Mouse (Mus musculus) embryonic facial prominence, embryonic 14.5 days (tissue): ENCODE data around the gene Agap2. TPM values are rescaled to one million over a fixed set of nuclear protein-coding genes. Genes with fewer than 3 reads are reported as not detected.

ENCODE experiments used
- ATAC-seq: fragments of 200-750 bp; cut with Nextera tagmentation; 2 replicates; pipeline ENCODE4 v1.8.0; 2017; ENCODE audit warnings: low read depth, moderate number of reproducible peaks, moderate TSS enrichment
- DNase-seq: peaks from one replicate; pipeline ENCODE4 v3.0.0-alpha.2; 2015; ENCODE audit warnings: low spot score
- H3K27ac ChIP-seq: fragments of 300-500 bp; sonication (generic); replicated peaks from 2 replicates; pipeline ENCODE4 v1.5.1; 2014; ENCODE audit warnings: low read depth, mild to moderate bottlenecking, low read length, moderate library complexity
- H3K27me3 ChIP-seq: fragments of 300-500 bp; sonication (generic); replicated peaks from 2 replicates; pipeline ENCODE4 v1.6.1; 2014; ENCODE audit warnings: low read length; ENCODE audit not compliant: control insufficient read depth, insufficient read depth
- H3K36me3 ChIP-seq: fragments of 300-500 bp; sonication (generic); 2 replicates; pipeline ENCODE4 v1.6.1; 2014; ENCODE audit warnings: low read length, mixed read lengths; ENCODE audit not compliant: control insufficient read depth, insufficient read depth
- H3K4me1 ChIP-seq: fragments of 300-500 bp; sonication (generic); 2 replicates; pipeline ENCODE4 v1.6.1; 2014; ENCODE audit warnings: antibody characterized with exemption, low read length; ENCODE audit not compliant: control insufficient read depth, insufficient read depth
- H3K4me2 ChIP-seq: fragments of 300-500 bp; sonication (generic); 2 replicates; pipeline ENCODE4 v1.6.1; 2014; ENCODE audit warnings: low read depth, mild to moderate bottlenecking, low read length, moderate library complexity, mixed read lengths
- H3K4me3 ChIP-seq: fragments of 300-500 bp; sonication (generic); 2 replicates; pipeline ENCODE4 v1.5.1; 2014; ENCODE audit warnings: low read depth, mild to moderate bottlenecking, low read length
- H3K9ac ChIP-seq: fragments of 300-500 bp; sonication (generic); 2 replicates; pipeline ENCODE4 v1.6.1; 2014; ENCODE audit warnings: low read depth, mild to moderate bottlenecking, low read length, moderate library complexity, mixed read lengths
- H3K9me3 ChIP-seq: fragments of 300-500 bp; sonication (generic); 2 replicates; pipeline ENCODE4 v1.6.1; 2016; ENCODE audit warnings: low read length; ENCODE audit not compliant: control insufficient read depth
- WGBS: fragments of 180-500 bp; shearing (Covaris S2); extraction: QIAGEN DNeasy Blood & Tissue Kit; methylation state at CpG from one replicate; pipeline ENCODE4 v1.1.7; 2014; 5-methylcytosine and 5-hydroxymethylcytosine counted together
- polyA plus RNA-seq: library from polyadenylated mRNA; unstranded; fragments of >200 nt; fragmentation: Nextera tagmentation; extraction: Ambion mirVana; gene quantifications from 2 replicates; pipeline ENCODE4 v1.2.1, GENCODE M21; 2014

The Agap2 gene
- polyA plus RNA-seq, 1 experiment from 2014 or later: 0.45 TPM

- Histone ChIP-seq H3K9ac (no peak overlapping the region), H3K36me3 (peaks cover 33% of the 10 kb centered on the region), H3K27ac (peak overlapping the region; percentile 50; the same call in 1 of the 2 replicates), H3K4me1 (peaks cover 13% of the 10 kb centered on the region), H3K9me3 (no peaks in the 10 kb centered on the region), H3K4me2 (no peak overlapping the region), H3K27me3 (peaks cover 13% of the 10 kb centered on the region; the same call in 1 of the 2 replicates), H3K4me3 (no peak overlapping the region; the same call in 1 of the 2 replicates)
- no peak for ATAC-seq
- 73% methylated on average over 5 of the region's 5 CpGs for WGBS
- no peak for DNase-seq
These were observed 12.6 kb upstream of the Agap2 start for GRCm38 (mm10) chr10:127062503-127062902.

- Histone ChIP-seq H3K27ac (peak within 1 kb of the TSS; percentile 88), H3K4me3 (peak within 1 kb of the TSS; percentile 90), H3K4me1 (peaks cover 13% of the 10 kb centered on the region), H3K36me3 (peaks cover 39% of the 10 kb centered on the region), H3K4me2 (peak within 1 kb of the TSS; percentile 93), H3K9ac (peak within 1 kb of the TSS; percentile 97), H3K27me3 (0 out of 2 replicates have a peak, but pooled peaks cover 11% of the 10 kb centered on the region), H3K9me3 (no peaks in the 10 kb centered on the region)
- ATAC-seq: peak; percentile 88
- WGBS: under 1% methylated on average over 24 of the region's 46 CpGs
- DNase-seq: peak; percentile 99
These were observed 11.7 kb upstream of the Agap2 start, which contains the start of gene Cdk4 for GRCm38 (mm10) chr10:127063239-127063872. Gene Cdk4 (plus strand): TSS chr10:127063534.

- Histone ChIP-seq H3K4me2 (peak overlapping the region; percentile 93), H3K4me3 (peak overlapping the region; percentile 90), H3K36me3 (peaks cover 45% of the 10 kb centered on the region), H3K27me3 (0 out of 2 replicates have a peak, but pooled peaks cover 11% of the 10 kb centered on the region), H3K9ac (peak overlapping the region; percentile 97), H3K4me1 (peaks cover 18% of the 10 kb centered on the region), H3K27ac (peak overlapping the region; percentile 88), H3K9me3 (no peaks in the 10 kb centered on the region)
- ATAC-seq (no peak; the same call in 1 of the 2 replicates), DNase-seq (no peak)
- WGBS: 13% methylated on average over 37 of the region's 37 CpGs
These were observed 10.9 kb upstream of the Agap2 start for GRCm38 (mm10) chr10:127063913-127064870.

- Histone ChIP-seq H3K36me3 (peaks cover 45% of the 10 kb centered on the region), H3K27ac (no peak overlapping the region), H3K4me1 (peaks cover 21% of the 10 kb centered on the region), H3K4me2 (no peak overlapping the region), H3K9ac (no peak overlapping the region), H3K9me3 (no peaks in the 10 kb centered on the region), H3K4me3 (no peak overlapping the region), H3K27me3 (0 out of 2 replicates have a peak, but pooled peaks cover 4% of the 10 kb centered on the region)
- ATAC-seq: no peak
- DNase-seq: no peak
- 84% methylated on average over 9 of the region's 9 CpGs for WGBS
These were observed 9.1 kb upstream of the Agap2 start for GRCm38 (mm10) chr10:127065981-127066380.

- ATAC-seq (no peak), DNase-seq (no peak)
- H3K4me2 ChIP-seq: no peak overlapping the region
- peaks cover 45% of the 10 kb centered on the region for H3K36me3 ChIP-seq
- H3K4me3 ChIP-seq: no peak overlapping the region
- no peak overlapping the region for H3K27ac ChIP-seq
- H3K9me3 ChIP-seq: no peaks in the 10 kb centered on the region
- 0 out of 2 replicates have a peak, but pooled peaks cover 1% of the 10 kb centered on the region for H3K27me3 ChIP-seq
- H3K4me1 ChIP-seq: peaks cover 25% of the 10 kb centered on the region
- no peak overlapping the region for H3K9ac ChIP-seq
- 89% methylated on average over 14 of the region's 14 CpGs for WGBS
These were observed 8.5 kb upstream of the Agap2 start for GRCm38 (mm10) chr10:127066519-127067018.

GRCm38 (mm10) chr10:127068360-127069038, 6.6 kb upstream of the Agap2 start:
- DNase-seq (no peak), ATAC-seq (no peak)
- Histone ChIP-seq H3K4me2 (peak overlapping the region; percentile 76), H3K9me3 (no peaks in the 10 kb centered on the region), H3K27ac (peak overlapping the region; percentile 91), H3K4me1 (peaks cover 22% of the 10 kb centered on the region), H3K27me3 (no peaks in the 10 kb centered on the region), H3K9ac (peak overlapping the region; percentile 73), H3K36me3 (peaks cover 45% of the 10 kb centered on the region), H3K4me3 (peak overlapping the region; percentile 62)
- 70% methylated on average over 9 of the region's 9 CpGs for WGBS

- WGBS: 7% methylated on average over 30 of the region's 30 CpGs
- no peaks in the 10 kb centered on the region for H3K9me3 ChIP-seq
- peak overlapping the region; percentile 73 for H3K9ac ChIP-seq
- peak overlapping the region; percentile 91 for H3K27ac ChIP-seq
- peak overlapping the region; percentile 62 for H3K4me3 ChIP-seq
- no peaks in the 10 kb centered on the region for H3K27me3 ChIP-seq
- peaks cover 22% of the 10 kb centered on the region for H3K4me1 ChIP-seq
- H3K4me2 ChIP-seq: peak overlapping the region; percentile 76
- peak; percentile 70 for ATAC-seq
- H3K36me3 ChIP-seq: peaks cover 44% of the 10 kb centered on the region
- peak; percentile 87 for DNase-seq
These were observed 5.5 kb upstream of the Agap2 start for GRCm38 (mm10) chr10:127069281-127070189.
